Mouse (Mus musculus) lung, postnatal 0 days (tissue): Measurements from ENCODE around the gene Atox1.

Experiments
- CTCF ChIP-seq: IDR thresholded peaks from 2 replicates; pipeline ENCODE4 v1.5.1; 2016; ENCODE audit warnings: antibody characterized with exemption, mild to moderate bottlenecking
- EP300 ChIP-seq: IDR thresholded peaks from 2 replicates; pipeline ENCODE4 v1.6.1; 2016; ENCODE audit warnings: antibody characterized with exemption, mild to moderate bottlenecking, control low read depth

- no peak for TF ChIP-seq CTCF
- no peak for TF ChIP-seq EP300
Observed at GRCm38 (mm10) chr11:55455166-55455565, 5.9 kb downstream of the Atox1 start.
